In genomic region chr6:57431196-57431595, GRCm38 (mm10) we compare ENCODE assay signal across 11 mouse cellular contexts. TPM values are rescaled to one million over a fixed set of nuclear protein-coding genes. Genes with fewer than 3 reads are reported as not detected.
DNase-seq lines count a peak whose midpoint lies in the region; ATAC-seq and TF ChIP-seq lines count a peak whose summit lies in the region.
"Had no signal": no experiment of that assay in that cellular context is flagged by ENCODE, and none has a peak within 500 bp of the region (broad histone marks: within the 10 kb centered on the region; RNA-seq: fewer than 3 reads in every experiment).

No protein-coding gene starts in this region.

- 79% methylated on average over 1 of the region's 1 CpGs for whole genome bisulfite sequencing in kidney, adult 2 months

- no peak for ATAC-seq in cerebellum, adult (ENCODE audit: insufficient number of reproducible peaks, low FRiP score, low TSS enrichment)
- ATAC-seq: midbrain, embryonic 16.5 days had no signal

- no peaks in the 10 kb centered on the region for H3K27me3 ChIP-seq in kidney, adult 2 months (replicated peaks; ENCODE audit: control insufficient read depth, insufficient read depth, low read length)
- H3K27me3 ChIP-seq: limb, embryonic 13.5 days had no signal

- no peaks in the 10 kb centered on the region for H3K36me3 ChIP-seq in kidney, adult 2 months (ENCODE audit: control insufficient read depth, insufficient read depth, low read length)
- H3K36me3 ChIP-seq: limb, embryonic 13.5 days had no signal

- no peak for TF ChIP-seq POLR2A in kidney, adult 2 months (IDR thresholded peaks at IDR 0.05; ENCODE audit: low read depth, low read length)

- peak; percentile 3 for DNase-seq in cerebellum, adult 9-10 months
- peak; percentile 8 for DNase-seq in kidney, adult 2 months
- DNase-seq in kidney, postnatal 14 days: no peak
- peak; percentile 9 to 26 for DNase-seq in right cerebral cortex, adult 2 months (ENCODE audit: low spot score in 2 of 2)
- DNase-seq in right cerebral cortex, postnatal 4 days: no peak
- peak; percentile 1 for DNase-seq in telencephalon, adult 2 months (ENCODE audit: low read depth, low spot score)
- no peak for DNase-seq in natural killer cell, adult 2 months (ENCODE audit: low spot score in 2 of 2)
- DNase-seq: right cerebral cortex, postnatal 25 days had no signal

- no peak overlapping the region for H3K4me3 ChIP-seq in kidney, adult 2 months (ENCODE audit: insufficient read depth, low read depth, low read length)
- H3K4me3 ChIP-seq: limb, embryonic 13.5 days had no signal

- H3K4me1 ChIP-seq in kidney, adult 2 months (ENCODE audit: control insufficient read depth, insufficient read depth, low read length): no peaks in the 10 kb centered on the region
- H3K4me1 ChIP-seq: limb, embryonic 13.5 days had no signal

- H3K27ac ChIP-seq in kidney, adult 2 months (ENCODE audit: insufficient read depth, low read depth, low read length): no peak overlapping the region
- H3K27ac ChIP-seq: limb, embryonic 13.5 days had no signal

- TF ChIP-seq CTCF in kidney, adult 2 months (conservative IDR thresholded peaks at IDR 0.05; ENCODE audit: insufficient read depth, insufficient read length, low read depth, low read length): no peak

RNA-seq across cellular contexts. Expression of gene Vmn1r20, which starts 2.5 kb away (rescaled TPM):
- polyA plus RNA-seq in kidney, adult 2 months (2012; rRNA removed): 0.30 and 0.45 TPM in 2 replicates
- polyA plus RNA-seq: limb, embryonic 13.5 days; midbrain, embryonic 16.5 days had no signal

RNA-seq across cellular contexts. Expression of gene Vmn1r19, which starts 27.6 kb away (rescaled TPM):
- polyA plus RNA-seq in kidney, adult 2 months (2012; rRNA removed): 0.23 TPM in 2 replicates
- polyA plus RNA-seq: limb, embryonic 13.5 days; midbrain, embryonic 16.5 days had no signal

RNA-seq across cellular contexts. Expression of gene Vmn1r18, which starts 35.6 kb away (rescaled TPM):
- polyA plus RNA-seq in kidney, adult 2 months (2012; rRNA removed): not detected in 2 replicates
- polyA plus RNA-seq: limb, embryonic 13.5 days; midbrain, embryonic 16.5 days had no signal

Comparison
In these comparisons a context has a peak if more than half of its experiments do, and no peak if none do; other contexts are left out.
1. DNase-seq: peak in cerebellum, adult 9-10 months (single experiment), kidney, adult 2 months (single experiment), right cerebral cortex, adult 2 months (2 of 2) and telencephalon, adult 2 months (single experiment); none in kidney, postnatal 14 days (single experiment), right cerebral cortex, postnatal 4 days (single experiment) and natural killer cell, adult 2 months (0 of 2).